11 mouse cellular contexts compared by ENCODE assay signal in the genomic region with DNA sequence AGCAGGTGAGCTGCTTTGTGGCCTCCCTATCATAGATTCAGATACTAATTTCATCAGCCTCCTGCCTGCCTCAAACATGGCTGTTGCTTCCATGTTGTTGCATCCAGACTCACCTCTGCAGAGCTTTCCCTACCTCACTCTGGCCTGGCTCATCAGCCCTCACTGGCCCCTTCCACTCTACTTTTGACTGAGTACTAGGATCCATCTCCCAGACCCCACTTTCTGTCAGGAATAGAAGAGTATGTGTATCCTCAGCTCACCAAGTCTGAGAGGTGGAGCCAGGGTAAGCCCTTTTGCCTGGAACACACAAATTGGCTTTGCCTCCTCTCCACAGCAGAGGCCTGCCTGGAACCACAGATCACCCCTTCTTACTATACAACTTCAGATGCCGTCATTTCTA. TPM values are rescaled to one million over a fixed set of nuclear protein-coding genes. Genes with fewer than 3 reads are reported as not detected.
DNase-seq lines count a peak whose midpoint lies in the region; ATAC-seq and TF ChIP-seq lines count a peak whose summit lies in the region.
"Had no signal": no experiment of that assay in that cellular context is flagged by ENCODE, and none has a peak within 500 bp of the region (broad histone marks: within the 10 kb centered on the region; RNA-seq: fewer than 3 reads in every experiment).

No protein-coding gene starts in this region.

- no peaks in the 10 kb centered on the region for H3K9me3 ChIP-seq in heart, embryonic 12.5 days (replicated peaks)
- H3K9me3 ChIP-seq in CH12.LX (replicated peaks; ENCODE audit: low read length) = no peaks in the 10 kb centered on the region
- H3K9me3 ChIP-seq in forebrain, embryonic 12.5 days = no peaks in the 10 kb centered on the region
- H3K9me3 ChIP-seq in liver, embryonic 14.5 days (ENCODE audit: control insufficient read depth, low read length) = no peaks in the 10 kb centered on the region

- ATAC-seq in heart, embryonic 12.5 days (ENCODE audit: insufficient number of reproducible peaks, low FRiP score) = no peak
- ATAC-seq in forebrain, embryonic 12.5 days (ENCODE audit: low FRiP score) = no peak
- ATAC-seq in liver, embryonic 14.5 days (ENCODE audit: insufficient read depth) = no peak
- ATAC-seq: inflammation-experienced regulatory T-cells, adult 6 months had no signal

- TF ChIP-seq POLR2A in CH12.LX (IDR thresholded peaks at IDR 0.05; ENCODE audit: low read depth, low read length) = no peak

- no peak for TF ChIP-seq CTCF in CH12.LX (conservative IDR thresholded peaks at IDR 0.05 in 1 of 2, IDR thresholded peaks at IDR 0.05 in 1 of 2; ENCODE audit: low read depth in 2 of 2, low read length in 2 of 2)
- no peak for TF ChIP-seq CTCF in liver, embryonic 14.5 days (IDR thresholded peaks at IDR 0.05; ENCODE audit: low read depth)

- H3K9ac ChIP-seq in heart, embryonic 12.5 days = 0 out of 2 replicates have a peak overlapping the region, but pooled peaks have one; percentile 2
- peak overlapping the region; percentile 91 for H3K9ac ChIP-seq in CH12.LX (ENCODE audit: insufficient read depth, low read depth)
- no peak overlapping the region for H3K9ac ChIP-seq in forebrain, embryonic 12.5 days
- H3K9ac ChIP-seq in liver, embryonic 14.5 days (replicated peaks) = peak overlapping the region; percentile 85; the same call in 1 of the 2 replicates

- H3K36me3 ChIP-seq in heart, embryonic 12.5 days = peaks cover 23% of the 10 kb centered on the region
- H3K36me3 ChIP-seq in CH12.LX (replicated peaks in 1 of 2; ENCODE audit: control insufficient read depth in 1 of 2, insufficient read depth in 1 of 2, low read length in 1 of 2) = peaks cover 26 to 48% of the 10 kb centered on the region in 2 experiments
- peaks cover 13% of the 10 kb centered on the region; the same call in 1 of the 2 replicates for H3K36me3 ChIP-seq in forebrain, embryonic 12.5 days (replicated peaks)
- H3K36me3 ChIP-seq in liver, embryonic 14.5 days (replicated peaks; ENCODE audit: control insufficient read depth, insufficient read depth, low read depth) = no peaks in the 10 kb centered on the region

- H3K4me2 ChIP-seq in heart, embryonic 12.5 days = peak overlapping the region; percentile 69
- H3K4me2 ChIP-seq in CH12.LX (ENCODE audit: insufficient read depth, low read depth, poor library complexity, severe bottlenecking) = peak overlapping the region; percentile 73
- peak overlapping the region; percentile 61; the same call in 1 of the 2 replicates for H3K4me2 ChIP-seq in forebrain, embryonic 12.5 days
- H3K4me2 ChIP-seq in liver, embryonic 14.5 days (ENCODE audit: low read depth) = peak overlapping the region; percentile 79

- in situ Hi-C loops in CH12.LX (cut with MboI; ENCODE audit: low pct_ligation_motif_present, low pct_unique_long_range_greater_than_20kb, low sequenced_read_pairs) = loop anchor here (25.0 kb wide), 1 partner anchor 599 kb away; the partner anchor contains the start of genes Fam3a and Ikbkg

- WGBS in heart, embryonic 12.5 days = 65% methylated on average over 1 of the region's 1 CpGs
- WGBS in forebrain, embryonic 12.5 days = 89% methylated on average over 1 of the region's 1 CpGs
- 67% methylated on average over 1 of the region's 1 CpGs for WGBS in liver, embryonic 14.5 days (ENCODE audit: insufficient replicate concordance)

- peaks cover 22% of the 10 kb centered on the region for H3K4me1 ChIP-seq in heart, embryonic 12.5 days (replicated peaks)
- H3K4me1 ChIP-seq in CH12.LX (ENCODE audit: control insufficient read depth in 1 of 2, insufficient read depth in 2 of 2) = peaks cover 6 to 33% of the 10 kb centered on the region in 2 experiments; a peak in 3 of 4 replicates
- peaks cover 21% of the 10 kb centered on the region for H3K4me1 ChIP-seq in forebrain, embryonic 12.5 days
- peaks cover 0 to 17% of the 10 kb centered on the region in 2 experiments; a peak in 3 of 4 replicates for H3K4me1 ChIP-seq in liver, embryonic 14.5 days (replicated peaks; ENCODE audit: control insufficient read depth in 2 of 2, insufficient read depth in 2 of 2, low read length in 1 of 2)

- H3K27ac ChIP-seq in heart, embryonic 12.5 days (ENCODE audit: poor library complexity, severe bottlenecking) = no peak overlapping the region
- H3K27ac ChIP-seq in CH12.LX (ENCODE audit: insufficient read depth, low read depth) = no peak overlapping the region
- H3K27ac ChIP-seq in forebrain, embryonic 12.5 days = no peak overlapping the region
- no peak overlapping the region for H3K27ac ChIP-seq in liver, embryonic 14.5 days

- no peak for TF ChIP-seq RAD21 in CH12.LX (IDR thresholded peaks at IDR 0.05; ENCODE audit: low read depth, low read length)

- TF ChIP-seq EP300 in CH12.LX (IDR thresholded peaks at IDR 0.05; ENCODE audit: low read length) = no peak
- no peak for TF ChIP-seq EP300 in liver, embryonic 14.5 days (IDR thresholded peaks at IDR 0.05; ENCODE audit: low read depth)

- H3K4me3 ChIP-seq in heart, embryonic 12.5 days = peak overlapping the region; percentile 73; the same call in 1 of the 2 replicates
- peak overlapping the region; percentile 74 to 90 (median 80) for H3K4me3 ChIP-seq in CH12.LX (replicated peaks in 1 of 3; ENCODE audit: low read depth in 2 of 3, low read length in 2 of 3, poor library complexity in 1 of 3)
- H3K4me3 ChIP-seq in forebrain, embryonic 12.5 days (replicated peaks) = no peak overlapping the region
- H3K4me3 ChIP-seq in liver, embryonic 14.5 days (ENCODE audit: insufficient read depth in 1 of 2, low read depth in 2 of 2, low read length in 2 of 2) = peak overlapping the region; percentile 77 to 97

- H3K79me2 ChIP-seq in CH12.LX (replicated peaks; ENCODE audit: control insufficient read depth, extremely low read depth, insufficient read depth, poor library complexity, severe bottlenecking) = peaks cover 44% of the 10 kb centered on the region

- no peaks in the 10 kb centered on the region; the same call in 1 of the 2 replicates for H3K27me3 ChIP-seq in heart, embryonic 12.5 days (replicated peaks)
- no peaks in the 10 kb centered on the region for H3K27me3 ChIP-seq in CH12.LX (replicated peaks)
- H3K27me3 ChIP-seq in forebrain, embryonic 12.5 days = no peaks in the 10 kb centered on the region
- no peaks in the 10 kb centered on the region for H3K27me3 ChIP-seq in liver, embryonic 14.5 days (ENCODE audit: control insufficient read depth, insufficient read depth, low read length)

- dilution Hi-C loops in CH12.LX (cut with MboI; ENCODE audit: extremely low pct_ligation_motif_present, extremely low pct_unique_long_range_greater_than_20kb, low sequenced_read_pairs) = no loop called here

- DNase-seq in heart, adult 9 months (ENCODE audit: low spot score in 2 of 2) = no peak
- DNase-seq in CH12.LX (ENCODE audit: extremely low read depth) = no peak
- no peak for DNase-seq in liver, embryonic 14.5 days (ENCODE audit: low read depth in 3 of 3, low spot score in 3 of 3)
- no peak for DNase-seq in right cerebral cortex, adult 18-20 months
- no peak for DNase-seq in embryo, embryonic 11 days
- DNase-seq in lung, postnatal 14 days = no peak
- DNase-seq: adrenal gland, postnatal 10 days had no signal

TF ChIP-seq in CH12.LX, 34 proteins besides CTCF, POLR2A, EP300 and RAD21 (continues in another document):
- no peak for TF ChIP-seq JUN (IDR thresholded peaks at IDR 0.05; ENCODE audit: insufficient read depth, low read depth, low read length)

RNA-seq across cellular contexts. Expression of gene Ssr4, which starts 1.7 kb away (rescaled TPM):
- polyA plus RNA-seq in heart, embryonic 12.5 days (2016; fragmentation: Nextera tagmentation; extraction: Ambion mirVana) = 144 and 145 TPM in 2 replicates
- total RNA-seq in CH12.LX (2012; rRNA removed) (281 and 350 TPM in 2 replicates), CH12.LX (2014; rRNA removed) (389 and 428 TPM in 2 replicates)
- polyA plus RNA-seq in CH12.LX (2012; ENCODE audit: insufficient read length, low read depth) = 260 and 291 TPM in 2 replicates
- 106 and 117 TPM in 2 replicates for polyA plus RNA-seq in forebrain, embryonic 12.5 days (2016; fragmentation: Nextera tagmentation; extraction: Ambion mirVana)
- 117 and 139 TPM in 2 replicates for polyA plus RNA-seq in liver, embryonic 14.5 days (2012; rRNA removed)
- polyA plus RNA-seq in liver, embryonic 14.5 days (2014; fragmentation: Nextera tagmentation; extraction: Ambion mirVana) = 200 and 203 TPM in 2 replicates

RNA-seq across cellular contexts. Expression of gene Idh3g, which starts 1.8 kb away (rescaled TPM):
- polyA plus RNA-seq in heart, embryonic 12.5 days (2016; fragmentation: Nextera tagmentation; extraction: Ambion mirVana) = 270 and 279 TPM in 2 replicates
- total RNA-seq in CH12.LX (2012; rRNA removed) (191 and 219 TPM in 2 replicates), CH12.LX (2014; rRNA removed) (225 and 237 TPM in 2 replicates)
- 191 and 209 TPM in 2 replicates for polyA plus RNA-seq in CH12.LX (2012; ENCODE audit: insufficient read length, low read depth)
- 163 and 164 TPM in 2 replicates for polyA plus RNA-seq in forebrain, embryonic 12.5 days (2016; fragmentation: Nextera tagmentation; extraction: Ambion mirVana)
- 143 TPM in 2 replicates for polyA plus RNA-seq in liver, embryonic 14.5 days (2012; rRNA removed)
- 128 and 140 TPM in 2 replicates for polyA plus RNA-seq in liver, embryonic 14.5 days (2014; fragmentation: Nextera tagmentation; extraction: Ambion mirVana)

RNA-seq across cellular contexts. Expression of gene Srpk3, which starts 14.3 kb away (rescaled TPM):
- polyA plus RNA-seq in heart, embryonic 12.5 days (2016; fragmentation: Nextera tagmentation; extraction: Ambion mirVana) = 72.5 and 75.2 TPM in 2 replicates
- 55.2 and 67.5 TPM in 2 replicates for total RNA-seq in CH12.LX (2012; rRNA removed)
- 42.7 and 45.7 TPM in 2 replicates for total RNA-seq in CH12.LX (2014; rRNA removed)
- polyA plus RNA-seq in CH12.LX (2012; ENCODE audit: insufficient read length, low read depth) = 46.1 and 52.3 TPM in 2 replicates
- polyA plus RNA-seq in forebrain, embryonic 12.5 days (2016; fragmentation: Nextera tagmentation; extraction: Ambion mirVana) = 0.95 and 1.3 TPM in 2 replicates
- 0.04 and 0.12 TPM in 2 replicates for polyA plus RNA-seq in liver, embryonic 14.5 days (2012; rRNA removed)
- polyA plus RNA-seq in liver, embryonic 14.5 days (2014; fragmentation: Nextera tagmentation; extraction: Ambion mirVana) = 0.05 and 0.11 TPM in 2 replicates
- total RNA-seq: megakaryocyte progenitor cell, adult 5-6 weeks had no signal

RNA-seq across cellular contexts. Expression of gene Plxnb3, which starts 31.6 kb away (rescaled TPM):
- 0.43 and 0.62 TPM in 2 replicates for polyA plus RNA-seq in heart, embryonic 12.5 days (2016; fragmentation: Nextera tagmentation; extraction: Ambion mirVana)
- total RNA-seq in CH12.LX (2012; rRNA removed) (0.42 and 0.59 TPM in 2 replicates), CH12.LX (2014; rRNA removed) (0.24 and 0.28 TPM in 2 replicates)
- 0.60 and 0.76 TPM in 2 replicates for polyA plus RNA-seq in CH12.LX (2012; ENCODE audit: insufficient read length, low read depth)
- polyA plus RNA-seq in forebrain, embryonic 12.5 days (2016; fragmentation: Nextera tagmentation; extraction: Ambion mirVana) = 0.08 and 0.19 TPM in 2 replicates
- 0.26 and 0.31 TPM in 2 replicates for polyA plus RNA-seq in liver, embryonic 14.5 days (2012; rRNA removed)
- 0.08 and 0.14 TPM in 2 replicates for polyA plus RNA-seq in liver, embryonic 14.5 days (2014; fragmentation: Nextera tagmentation; extraction: Ambion mirVana)
- polyA plus RNA-seq: inflammation-experienced regulatory T-cells, adult 6 months had no signal

RNA-seq across cellular contexts. Expression of gene Pdzd4, which starts 36.3 kb away (rescaled TPM):
- 0.42 and 0.54 TPM in 2 replicates for polyA plus RNA-seq in heart, embryonic 12.5 days (2016; fragmentation: Nextera tagmentation; extraction: Ambion mirVana)
- total RNA-seq in CH12.LX (2012; rRNA removed) (0.42 and 0.72 TPM in 2 replicates), CH12.LX (2014; rRNA removed) (0.30 and 0.32 TPM in 2 replicates)
- polyA plus RNA-seq in CH12.LX (2012; ENCODE audit: insufficient read length, low read depth) = 0.85 and 1.1 TPM in 2 replicates
- 2.3 and 2.6 TPM in 2 replicates for polyA plus RNA-seq in forebrain, embryonic 12.5 days (2016; fragmentation: Nextera tagmentation; extraction: Ambion mirVana)
- 0.23 and 0.30 TPM in 2 replicates for polyA plus RNA-seq in liver, embryonic 14.5 days (2012; rRNA removed)
- polyA plus RNA-seq in liver, embryonic 14.5 days (2014; fragmentation: Nextera tagmentation; extraction: Ambion mirVana) = 0.08 TPM in 1 of 2 replicates, not detected in the other

Comparison
In these comparisons a context has a peak if more than half of its experiments do, and no peak if none do; other contexts are left out.
1. RNA of gene Srpk3, which starts 14.3 kb away (polyA plus RNA-seq): 72.5 to 75.2 TPM in heart, embryonic 12.5 days and 46.1 to 52.3 TPM in CH12.LX; 0.95 to 1.3 TPM in forebrain, embryonic 12.5 days and 0.04 to 0.12 TPM in liver, embryonic 14.5 days; every median in the first group is over 10 times any median in the second.
2. Peak in every context shown above with its lines, with median percentiles within 50 percentile points of each other: H3K4me2 ChIP-seq.